Mouse (Mus musculus) left cerebral cortex, postnatal 36 days (tissue): ENCODE results near the gene Tiam1. TPM values are rescaled to one million over a fixed set of nuclear protein-coding genes. Genes with fewer than 3 reads are reported as not detected.

Experiments
- DNase-seq, 2 experiments: peaks; one replicate each; pipeline ENCODE4 v3.0.0; 2021 to 2022; ENCODE audit warnings: low spot score in 2 of 2, mixed read lengths in 1 of 2
- intact Hi-C: fragments of 180-260 bp; cut with DNase I; formaldehyde crosslinking; loops from one replicate; pipeline ENCODE4 v1.15.1; 2025
- total RNA-seq, 2 experiments: library from RNA; stranded (reverse); gene quantifications; 2 replicates each; pipeline ENCODE4 v1.2.3; 2021

The Tiam1 gene
- total RNA-seq, 2 experiments from 2014 or later = 96.9 to 124 TPM

GRCm38 (mm10) chr16:90149335-90149734 is 5.8 kb upstream of the Tiam1 start:
- intact Hi-C loops = no loop called here
- no peak for DNase-seq

GRCm38 (mm10) chr16:90145244-90145643 is 1.7 kb upstream of the Tiam1 start:
- DNase-seq = no peak
- intact Hi-C loops = no loop called here

GRCm38 (mm10) chr16:90144541-90144940 is 972 bp upstream of the Tiam1 start:
- intact Hi-C loops = loop anchor here (5.0 kb wide), 1 partner anchor 92 kb away; no protein-coding TSS in a partner anchor
- no peak for DNase-seq

- DNase-seq = no peak
- intact Hi-C loops = loop anchor here (5.0 kb wide), 1 partner anchor 91 kb away; no protein-coding TSS in a partner anchor
These were observed 181 bp downstream of the Tiam1 start for GRCm38 (mm10) chr16:90143416-90143759.

GRCm38 (mm10) chr16:90142574-90143415 is 774 bp downstream of the Tiam1 start:
- peak; percentile 43 to 60 for DNase-seq
- intact Hi-C loops = loop anchor here (5.0 kb wide), 1 partner anchor 90 kb away; no protein-coding TSS in a partner anchor

- intact Hi-C loops = loop anchor here (5.0 kb wide), 1 partner anchor 90 kb away; no protein-coding TSS in a partner anchor
- peak in 1 of 2 experiments; percentile 32 for DNase-seq
These were observed 1.4 kb downstream of the Tiam1 start for GRCm38 (mm10) chr16:90142247-90142573.

GRCm38 (mm10) chr16:90141556-90141955 is 2.0 kb downstream of the Tiam1 start:
- intact Hi-C loops = loop anchor here (5.0 kb wide), 1 partner anchor 89 kb away; no protein-coding TSS in a partner anchor

GRCm38 (mm10) chr16:90140571-90140970 is 3.0 kb downstream of the Tiam1 start:
- no peak for DNase-seq
- intact Hi-C loops = loop anchor here (5.0 kb wide), 1 partner anchor 88 kb away; no protein-coding TSS in a partner anchor

More at GRCm38 (mm10) chr16:90141556-90141955, 2.0 kb downstream of the Tiam1 start:
- no peak for DNase-seq

- intact Hi-C loops = loop anchor here (5.0 kb wide), 1 partner anchor 87 kb away; no protein-coding TSS in a partner anchor
- DNase-seq = no peak
These were observed 3.9 kb downstream of the Tiam1 start for GRCm38 (mm10) chr16:90139696-90140095.

- intact Hi-C loops = no loop called here
- no peak for DNase-seq
These were observed 5.4 kb downstream of the Tiam1 start for GRCm38 (mm10) chr16:90138151-90138550.

GRCm38 (mm10) chr16:90137175-90137574 is 6.4 kb downstream of the Tiam1 start:
- DNase-seq = no peak
- intact Hi-C loops = no loop called here

- intact Hi-C loops = no loop called here
- no peak for DNase-seq
These were observed 8.0 kb downstream of the Tiam1 start for GRCm38 (mm10) chr16:90135580-90135979.

- no peak for DNase-seq
- intact Hi-C loops = no loop called here
These were observed 9.2 kb downstream of the Tiam1 start for GRCm38 (mm10) chr16:90134351-90134750.

- intact Hi-C loops = no loop called here
These were observed 10.8 kb downstream of the Tiam1 start for GRCm38 (mm10) chr16:90132816-90133215.

GRCm38 (mm10) chr16:90132331-90132730 is 11.2 kb downstream of the Tiam1 start:
- intact Hi-C loops = no loop called here
- no peak for DNase-seq

More at GRCm38 (mm10) chr16:90132816-90133215, 10.8 kb downstream of the Tiam1 start:
- no peak for DNase-seq

GRCm38 (mm10) chr16:90128817-90129587 is 14.6 kb downstream of the Tiam1 start:
- intact Hi-C loops = no loop called here
- DNase-seq = no peak

GRCm38 (mm10) chr16:90128361-90128760 is 15.2 kb downstream of the Tiam1 start:
- intact Hi-C loops = no loop called here

GRCm38 (mm10) chr16:90125318-90126314 is 18.0 kb downstream of the Tiam1 start:
- intact Hi-C loops = no loop called here
- DNase-seq = no peak

More at GRCm38 (mm10) chr16:90128361-90128760, 15.2 kb downstream of the Tiam1 start:
- DNase-seq = no peak

GRCm38 (mm10) chr16:90123091-90123490 is 20.5 kb downstream of the Tiam1 start:
- intact Hi-C loops = no loop called here
- DNase-seq = no peak
